Mouse (Mus musculus) mesoderm, embryonic 11.5 days (tissue): ENCODE results near the gene Pde11a.

Experiments
- DNase-seq: peaks from one replicate; pipeline ENCODE4 v3.0.0-alpha.2; 2012; ENCODE audit warnings: low read depth, low spot score

The Pde11a gene

GRCm38 (mm10) chr2:76097284-76097683 is 241.3 kb downstream of the Pde11a start:
- DNase-seq: no peak

DNA sequence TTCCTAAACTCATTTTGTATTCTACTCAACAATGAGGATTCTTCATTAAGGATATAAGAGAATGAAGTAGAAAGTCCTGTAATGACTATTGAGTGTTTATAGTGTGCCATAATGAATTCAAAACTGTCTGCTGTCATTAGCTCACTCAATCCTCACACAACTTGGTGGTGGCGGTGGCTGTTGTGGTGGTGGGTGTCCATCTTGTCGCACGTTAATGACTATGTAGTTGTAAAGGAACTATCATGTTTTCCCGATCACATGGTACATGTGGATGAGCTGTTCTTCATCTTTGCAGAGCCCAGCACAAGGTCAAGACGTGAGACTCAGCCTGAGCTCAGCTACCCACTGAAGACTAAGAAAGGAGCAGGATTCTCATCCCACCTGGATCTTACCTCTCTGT is 242.7 kb downstream of the Pde11a start:
- no peak for DNase-seq

GRCm38 (mm10) chr2:76090506-76090905 is 248.1 kb downstream of the Pde11a start:
- DNase-seq: no peak

DNA sequence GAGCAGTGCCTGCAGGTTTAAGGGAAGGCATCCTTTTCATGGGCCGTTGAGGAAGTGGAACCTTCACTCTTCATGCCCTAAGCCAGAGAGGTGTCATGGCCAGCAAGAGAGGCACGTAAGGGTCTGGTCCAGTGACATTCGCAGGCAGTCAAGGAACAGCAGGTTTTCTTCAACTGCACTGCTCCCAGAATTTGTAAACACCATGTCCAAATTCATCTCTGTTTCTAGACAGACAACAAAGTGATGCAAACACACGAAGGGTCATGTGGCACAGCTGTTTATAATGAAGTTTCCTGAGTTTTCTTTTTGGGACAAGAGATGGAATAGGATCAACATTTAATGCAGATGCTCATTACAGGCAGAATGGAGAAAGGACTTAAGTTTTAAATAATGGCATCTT is 249.7 kb downstream of the Pde11a start:
- no peak for DNase-seq

DNA sequence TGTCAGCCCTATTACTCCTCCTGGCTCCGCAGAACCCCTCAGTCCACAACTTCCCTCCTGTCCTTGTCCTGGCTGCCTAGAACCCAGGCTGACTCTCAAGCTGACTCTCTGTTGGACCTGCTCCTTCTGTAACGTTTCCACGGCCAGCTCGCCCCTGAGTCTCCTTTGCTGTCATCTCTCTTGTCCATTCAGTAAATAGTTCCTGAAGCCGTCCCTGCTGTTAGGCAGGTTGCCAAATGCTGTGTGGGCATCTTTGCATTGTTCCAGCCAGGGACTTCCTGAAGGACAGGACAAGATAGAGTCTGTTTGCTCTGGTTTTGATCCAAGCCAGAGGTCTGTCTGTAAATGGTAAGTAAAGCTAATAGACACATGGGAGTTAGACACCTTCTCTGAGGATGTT is 250.2 kb downstream of the Pde11a start:
- no peak for DNase-seq

- no peak for DNase-seq
Observed at GRCm38 (mm10) chr2:76087170-76087569, 251.4 kb downstream of the Pde11a start.

GRCm38 (mm10) chr2:76084982-76085381 is 253.6 kb downstream of the Pde11a start:
- no peak for DNase-seq

- DNase-seq: no peak
Observed at GRCm38 (mm10) chr2:76083901-76084300, 254.7 kb downstream of the Pde11a start.

DNA sequence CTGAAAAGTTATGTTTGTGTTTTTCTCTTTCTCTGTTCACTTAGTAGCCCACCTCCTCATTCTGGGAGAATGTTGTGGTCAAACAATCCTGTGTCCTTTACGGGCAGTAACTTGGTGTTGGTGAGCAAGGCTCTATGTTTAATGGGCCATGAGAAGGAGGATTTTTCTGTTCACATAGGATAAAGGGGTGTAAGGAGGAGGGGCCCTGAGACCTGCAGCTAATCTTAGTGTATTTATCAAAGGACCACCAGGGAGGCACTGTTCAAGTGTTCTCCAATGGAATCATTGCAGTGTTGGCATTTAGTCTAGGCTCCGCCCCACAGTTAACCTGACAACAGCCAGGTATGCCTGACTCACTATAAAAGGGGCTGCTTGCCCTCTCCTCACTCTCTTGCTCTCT is 255.2 kb downstream of the Pde11a start:
- no peak for DNase-seq

GRCm38 (mm10) chr2:76081991-76082390 is 256.6 kb downstream of the Pde11a start:
- no peak for DNase-seq

- DNase-seq: no peak
Observed at GRCm38 (mm10) chr2:76080549-76080948, 258.0 kb downstream of the Pde11a start.

- no peak for DNase-seq
Observed at GRCm38 (mm10) chr2:76076838-76077237, 261.7 kb downstream of the Pde11a start.

GRCm38 (mm10) chr2:76076047-76076446 is 262.5 kb downstream of the Pde11a start:
- DNase-seq: no peak

- DNase-seq: no peak
Observed at GRCm38 (mm10) chr2:76073079-76073478, 265.5 kb downstream of the Pde11a start.

- DNase-seq: peak; percentile 92
Observed at GRCm38 (mm10) chr2:76070432-76071306, 267.9 kb downstream of the Pde11a start.

DNA sequence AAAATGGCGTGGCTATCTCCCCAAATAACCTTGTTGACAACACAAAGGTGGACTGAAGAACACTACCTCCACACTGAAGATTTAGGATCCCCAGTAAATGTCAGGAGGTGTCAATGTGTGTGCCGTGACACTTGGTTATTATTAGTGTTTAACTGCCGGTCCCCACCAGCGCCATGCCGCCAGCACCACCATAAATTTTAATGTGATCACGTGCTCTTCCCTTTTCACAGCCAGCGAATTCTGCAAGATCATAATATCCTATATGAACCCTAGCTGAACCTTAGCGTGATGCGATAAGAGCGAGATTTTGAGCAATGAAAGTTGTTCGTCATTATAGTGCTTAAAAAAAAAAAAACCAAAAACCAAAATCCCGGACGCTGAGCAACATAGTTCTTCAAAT is 269.3 kb downstream of the Pde11a start:
- DNase-seq: peak; percentile 67

- peak; percentile 68 for DNase-seq
Observed at GRCm38 (mm10) chr2:76068155-76068554, 270.4 kb downstream of the Pde11a start.

DNA sequence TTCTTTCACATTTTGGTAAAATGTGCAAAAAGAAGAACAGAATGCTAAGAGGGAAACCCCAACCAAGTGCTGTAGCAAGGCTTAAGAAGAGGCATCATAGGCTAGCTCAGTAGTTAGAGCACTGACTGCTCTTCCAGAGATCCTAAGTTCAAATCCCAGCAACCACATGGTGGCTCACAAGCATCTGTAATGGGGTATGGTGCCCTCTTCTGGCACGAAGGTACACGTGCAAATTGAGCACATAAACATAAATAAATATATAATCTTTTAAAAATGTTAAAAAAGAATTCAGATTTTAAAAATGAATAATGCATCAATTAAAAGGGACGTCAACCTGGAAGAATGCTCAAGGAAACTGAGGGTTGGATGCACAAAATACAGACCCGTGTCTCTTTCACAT is 271.4 kb downstream of the Pde11a start:
- no peak for DNase-seq

- DNase-seq: no peak
Observed at GRCm38 (mm10) chr2:76065292-76065691, 273.3 kb downstream of the Pde11a start.

DNA sequence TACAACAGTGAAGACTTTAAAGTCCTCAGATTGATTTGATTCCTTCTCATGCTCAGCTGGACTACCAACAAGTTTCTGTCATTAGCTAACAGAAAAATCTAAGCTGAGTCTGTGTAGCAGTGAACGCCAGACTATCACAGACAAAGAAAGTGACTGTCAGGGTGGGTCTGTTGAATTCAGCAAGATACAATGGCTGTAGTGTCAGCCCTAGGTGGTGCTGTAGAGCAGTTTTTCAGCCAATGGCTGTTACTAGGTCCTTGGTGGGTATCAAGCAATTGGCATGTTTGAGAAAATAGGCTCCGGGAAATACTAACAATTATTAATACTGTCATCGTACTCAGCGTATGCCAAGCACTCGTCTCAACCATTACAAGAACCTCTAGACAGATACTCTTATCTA is 274.5 kb downstream of the Pde11a start:
- DNase-seq: no peak

DNA sequence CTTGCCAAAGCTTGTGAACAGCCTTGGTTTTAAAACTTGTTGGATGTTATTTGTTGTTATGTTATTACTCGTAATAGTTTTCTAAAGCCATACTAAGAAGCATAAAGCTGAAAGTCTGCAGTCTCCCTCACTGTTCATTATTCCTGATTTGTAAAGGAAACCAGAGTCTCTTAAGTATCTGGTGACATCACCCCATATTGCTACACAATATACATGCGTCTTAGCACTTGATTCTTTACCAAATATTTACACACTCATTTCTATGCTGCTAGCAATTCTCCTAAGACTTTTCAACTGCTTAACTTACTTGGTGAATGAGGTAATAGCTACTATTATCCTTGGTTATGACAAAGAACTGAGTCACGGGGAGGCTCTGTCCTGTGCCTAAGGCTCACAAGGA is 278.4 kb downstream of the Pde11a start:
- no peak for DNase-seq

GRCm38 (mm10) chr2:76059595-76059994 is 279.0 kb downstream of the Pde11a start:
- DNase-seq: no peak

- no peak for DNase-seq
Observed at GRCm38 (mm10) chr2:76058661-76059467, 279.7 kb downstream of the Pde11a start.
